Mouse (Mus musculus): ENCODE data around the gene Mrps2.

The Mrps2 gene

GRCm38 (mm10) chr2:28467860-28468485 is at the start of gene Mrps2:
Mrps2 (plus strand) TSS chr2:28468066.
- peak; percentile 62 to 83 for DNase-seq (ENCODE audit: low spot score in 2 of 2)

- peak; percentile 64 to 83 for DNase-seq (ENCODE audit: low spot score in 2 of 2)
These were observed 48.0 kb upstream of the Mrps2 start for GRCm38 (mm10) chr2:28419898-28420297.

GRCm38 (mm10) chr2:28423167-28423566 is 44.7 kb upstream of the Mrps2 start:
- DNase-seq (ENCODE audit: low spot score in 2 of 2), result no peak

- no peak for DNase-seq (ENCODE audit: low spot score in 2 of 2)
These were observed 40.6 kb upstream of the Mrps2 start for GRCm38 (mm10) chr2:28427226-28427625.

- no peak for DNase-seq (ENCODE audit: low spot score in 2 of 2)
These were observed 37.0 kb upstream of the Mrps2 start for GRCm38 (mm10) chr2:28430846-28431245.

GRCm38 (mm10) chr2:28432811-28433210 is 35.1 kb upstream of the Mrps2 start:
- no peak for DNase-seq (ENCODE audit: low spot score in 2 of 2)

GRCm38 (mm10) chr2:28433512-28433911 is 34.4 kb upstream of the Mrps2 start:
- DNase-seq (ENCODE audit: low spot score in 2 of 2), result no peak

GRCm38 (mm10) chr2:28435401-28435800 is 32.5 kb upstream of the Mrps2 start:
- no peak for DNase-seq (ENCODE audit: low spot score in 2 of 2)

GRCm38 (mm10) chr2:28440842-28441241 is 27.0 kb upstream of the Mrps2 start:
- DNase-seq (ENCODE audit: low spot score in 2 of 2), result no peak

GRCm38 (mm10) chr2:28445082-28445481 is 22.8 kb upstream of the Mrps2 start:
- DNase-seq (ENCODE audit: low spot score in 2 of 2), result no peak

- no peak for DNase-seq (ENCODE audit: low spot score in 2 of 2)
These were observed 21.7 kb upstream of the Mrps2 start for GRCm38 (mm10) chr2:28446181-28446514.

GRCm38 (mm10) chr2:28446515-28447314 is 21.2 kb upstream of the Mrps2 start, which contains the start of gene Ppp1r26:
Ppp1r26 (plus strand) TSS chr2:28446800.
- peak in 1 of 2 experiments; percentile 37 for DNase-seq (ENCODE audit: low spot score in 2 of 2)

- no peak for DNase-seq (ENCODE audit: low spot score in 2 of 2)
These were observed 20.6 kb upstream of the Mrps2 start for GRCm38 (mm10) chr2:28447315-28447670.

- no peak for DNase-seq (ENCODE audit: low spot score in 2 of 2)
These were observed 16.2 kb upstream of the Mrps2 start for GRCm38 (mm10) chr2:28451663-28452062.

GRCm38 (mm10) chr2:28453539-28453938 is 14.3 kb upstream of the Mrps2 start:
- DNase-seq (ENCODE audit: low spot score in 2 of 2), result no peak

- DNase-seq (ENCODE audit: low spot score in 2 of 2), result no peak
These were observed 11.2 kb upstream of the Mrps2 start for GRCm38 (mm10) chr2:28456616-28457015.

- DNase-seq (ENCODE audit: low spot score in 2 of 2), result peak in 1 of 2 experiments; percentile 41
These were observed 3.9 kb upstream of the Mrps2 start for GRCm38 (mm10) chr2:28463919-28464318.

- no peak for DNase-seq (ENCODE audit: low spot score in 2 of 2)
These were observed 2.9 kb upstream of the Mrps2 start for GRCm38 (mm10) chr2:28464919-28465318.

- peak; percentile 68 to 75 for DNase-seq (ENCODE audit: low spot score in 2 of 2)
These were observed 1.9 kb upstream of the Mrps2 start, which contains the start of gene 1700007K13Rik for GRCm38 (mm10) chr2:28465836-28466518. 1700007K13Rik (minus strand) TSS chr2:28466332.

- DNase-seq (ENCODE audit: low spot score in 2 of 2), result no peak
These were observed 790 bp downstream of the Mrps2 start for GRCm38 (mm10) chr2:28468486-28469225.

GRCm38 (mm10) chr2:28469461-28469860 is 1.6 kb downstream of the Mrps2 start:
- DNase-seq (ENCODE audit: low spot score in 2 of 2), result no peak

GRCm38 (mm10) chr2:28470591-28470990 is 2.7 kb downstream of the Mrps2 start:
- no peak for DNase-seq (ENCODE audit: low spot score in 2 of 2)
